Mouse (Mus musculus) cerebellum, adult 2 months (tissue): ENCODE measurements around the gene Fgfr3. TPM values are rescaled to one million over a fixed set of nuclear protein-coding genes. Genes with fewer than 3 reads are reported as not detected.

Source experiments
- DNase-seq, 2 experiments: peaks; one replicate each; pipeline ENCODE4 v3.0.0; 2021
- H3K27ac ChIP-seq: fragments of 200-500 bp; 2 replicates; pipeline ENCODE4 v1.5.1; 2012; ENCODE audit warnings: low read length, control low read depth, inconsistent platforms; ENCODE audit not compliant: insufficient read depth
- H3K27me3 ChIP-seq: fragments of 200-500 bp; 2 replicates; pipeline ENCODE4 v1.6.1; 2012; ENCODE audit warnings: inconsistent platforms, mild to moderate bottlenecking, low read length, moderate library complexity; ENCODE audit not compliant: control insufficient read depth, insufficient read depth
- H3K4me1 ChIP-seq: fragments of 200-500 bp; 2 replicates; pipeline ENCODE4 v1.6.1; 2011; ENCODE audit warnings: low read length; ENCODE audit not compliant: control insufficient read depth, insufficient read depth
- H3K4me3 ChIP-seq: fragments of 200-500 bp; replicated peaks from 2 replicates; pipeline ENCODE3; 2011; ENCODE audit warnings: mild to moderate bottlenecking, low read depth, low read length, control low read depth; ENCODE audit not compliant: insufficient read depth
- CTCF ChIP-seq: fragments of 200-500 bp; IDR thresholded peaks from 2 replicates; pipeline ENCODE4 v1.5.1; 2011; ENCODE audit warnings: low read depth, mild to moderate bottlenecking, control low read depth, low read length, moderate library complexity, borderline replicate concordance; ENCODE audit not compliant: insufficient read depth
- POLR2A ChIP-seq: fragments of 200-500 bp; IDR thresholded peaks from 2 replicates; pipeline ENCODE4 v1.6.1; 2011; ENCODE audit warnings: low read length, control low read depth, borderline replicate concordance; ENCODE audit not compliant: insufficient read depth
- WGBS: fragments of 180-500 bp; shearing (Covaris S2); methylation state at CpG from one replicate; pipeline ENCODE4 v1.1.7; 2018; 5-methylcytosine and 5-hydroxymethylcytosine counted together
- polyA plus RNA-seq: library from polyadenylated mRNA; depleted of rRNA; stranded (reverse); fragments of >200 nt; gene quantifications from 2 replicates; pipeline ENCODE4 v1.2.3, GENCODE M21; 2012

The Fgfr3 gene
- polyA plus RNA-seq, 1 experiment, result 147 TPM

GRCm38 (mm10) chr5:33716467-33716866 lies 5.0 kb upstream of the Fgfr3 start:
- Histone ChIP-seq H3K27me3 (peaks cover 2% of the 10 kb centered on the region; the same call in 1 of the 2 replicates), H3K4me1 (no peaks in the 10 kb centered on the region), H3K4me3 (no peak overlapping the region), H3K27ac (no peak overlapping the region)
- TF ChIP-seq POLR2A (no peak), CTCF (no peak)
- DNase-seq, result no peak
- WGBS, result 87% methylated on average over 6 of the region's 6 CpGs

GRCm38 (mm10) chr5:33718460-33718859 lies 3.0 kb upstream of the Fgfr3 start:
- no peak for DNase-seq
- TF ChIP-seq CTCF, result no peak
- no peak for TF ChIP-seq POLR2A
- no peak overlapping the region for H3K4me3 ChIP-seq
- no peak overlapping the region for H3K27ac ChIP-seq
- WGBS, result 58% methylated on average over 5 of the region's 5 CpGs
- H3K27me3 ChIP-seq, result peaks cover 6% of the 10 kb centered on the region; the same call in 1 of the 2 replicates
- no peaks in the 10 kb centered on the region for H3K4me1 ChIP-seq

GRCm38 (mm10) chr5:33720852-33721490 lies 503 bp upstream of the Fgfr3 start:
- no peak for DNase-seq
- 16% methylated on average over 8 of the region's 8 CpGs for WGBS
- no peak overlapping the region for H3K27ac ChIP-seq
- H3K27me3 ChIP-seq, result peaks cover 8% of the 10 kb centered on the region; the same call in 1 of the 2 replicates
- TF ChIP-seq POLR2A, result no peak
- TF ChIP-seq CTCF, result no peak
- peak overlapping the region; percentile 6 for H3K4me3 ChIP-seq
- no peaks in the 10 kb centered on the region for H3K4me1 ChIP-seq

GRCm38 (mm10) chr5:33722266-33723018 lies 968 bp downstream of the Fgfr3 start:
- peaks cover 8% of the 10 kb centered on the region; the same call in 1 of the 2 replicates for H3K27me3 ChIP-seq
- no peak overlapping the region for H3K27ac ChIP-seq
- no peaks in the 10 kb centered on the region for H3K4me1 ChIP-seq
- peak overlapping the region; percentile 47 for H3K4me3 ChIP-seq
- DNase-seq, result no peak
- TF ChIP-seq CTCF (no peak), POLR2A (no peak)
- WGBS, result under 1% methylated on average over 53 of the region's 53 CpGs

- TF ChIP-seq POLR2A, result no peak
- no peak for TF ChIP-seq CTCF
- H3K27ac ChIP-seq, result no peak overlapping the region
- H3K4me3 ChIP-seq, result peak overlapping the region; percentile 47
- no peak for DNase-seq
- 1% methylated on average over 61 of the region's 61 CpGs for WGBS
- peaks cover 8% of the 10 kb centered on the region; the same call in 1 of the 2 replicates for H3K27me3 ChIP-seq
- H3K4me1 ChIP-seq, result no peaks in the 10 kb centered on the region
These were observed 1.7 kb downstream of the Fgfr3 start for GRCm38 (mm10) chr5:33723019-33723640.

GRCm38 (mm10) chr5:33723641-33724465 lies 2.4 kb downstream of the Fgfr3 start:
- Histone ChIP-seq H3K4me1 (no peaks in the 10 kb centered on the region), H3K27ac (no peak overlapping the region; the same call in 1 of the 2 replicates), H3K4me3 (peak overlapping the region; percentile 47), H3K27me3 (peaks cover 8% of the 10 kb centered on the region; the same call in 1 of the 2 replicates)
- DNase-seq, result no peak
- WGBS, result 15% methylated on average over 36 of the region's 36 CpGs
- no peak for TF ChIP-seq POLR2A
- no peak for TF ChIP-seq CTCF

- 63% methylated on average over 7 of the region's 7 CpGs for WGBS
- DNase-seq, result peak in 1 of 2 experiments; percentile 52
- no peak overlapping the region for H3K4me3 ChIP-seq
- TF ChIP-seq POLR2A (no peak), CTCF (no peak)
- no peak overlapping the region for H3K27ac ChIP-seq
- no peaks in the 10 kb centered on the region for H3K4me1 ChIP-seq
- peaks cover 8% of the 10 kb centered on the region; the same call in 1 of the 2 replicates for H3K27me3 ChIP-seq
These were observed 4.7 kb downstream of the Fgfr3 start for GRCm38 (mm10) chr5:33726081-33726647.
